Mouse (Mus musculus): ENCODE measurements at regions not wholly inside any gene's neighbourhood (a gene's known extent, or its start where the extent isn't known, plus 50 kb on each side); places are given as distances from the start of the nearest gene placed in this dataset.
"Not testable (repeated sequence)": the region's sequence is repeated elsewhere in the genome, so short reads cannot be mapped to it uniquely, and the experiment has no call there.

DNA sequence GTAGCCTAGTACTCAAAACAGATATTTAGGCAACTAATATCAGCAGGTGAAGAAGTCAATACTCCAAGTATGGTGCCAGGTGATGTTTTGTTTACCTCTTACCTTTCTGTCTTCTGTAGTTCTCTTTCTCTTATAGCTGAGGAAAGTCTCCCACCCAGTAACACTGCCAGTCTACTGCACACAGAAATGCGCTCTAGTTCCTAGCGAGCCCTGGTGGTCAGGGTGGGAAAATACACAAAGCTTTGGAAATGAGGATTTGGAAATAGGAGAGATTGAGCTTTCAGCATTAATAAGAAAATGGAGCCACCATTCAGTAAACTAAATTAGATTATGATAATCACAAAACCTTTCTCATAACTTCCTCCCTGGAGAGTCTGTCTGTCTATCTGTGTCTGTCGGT lies 153.1 kb downstream of the Casp12 start:
- no peaks in the 10 kb centered on the region for H3K4me1 ChIP-seq (replicated peaks; ENCODE audit: control insufficient read depth, insufficient read depth, low read length)
- H3K9me3 ChIP-seq (ENCODE audit: control insufficient read depth) = no peaks in the 10 kb centered on the region
- no peak for ATAC-seq
- H3K4me2 ChIP-seq (replicated peaks; ENCODE audit: low read depth) = no peak overlapping the region
- TF ChIP-seq CTCF (IDR thresholded peaks at IDR 0.05; ENCODE audit: low read depth) = peak; percentile 68
- no peak overlapping the region for H3K9ac ChIP-seq (ENCODE audit: low read depth, low read length)
- 63% methylated on average over 3 of the region's 3 CpGs for WGBS
- H3K4me3 ChIP-seq (ENCODE audit: low read depth, low read length) = no peak overlapping the region
- no peaks in the 10 kb centered on the region for H3K36me3 ChIP-seq (ENCODE audit: control insufficient read depth, insufficient read depth)
- H3K27me3 ChIP-seq (replicated peaks; ENCODE audit: control insufficient read depth, insufficient read depth, low read length) = no peaks in the 10 kb centered on the region
- H3K27ac ChIP-seq (ENCODE audit: low read depth, low read length) = no peak overlapping the region

DNA sequence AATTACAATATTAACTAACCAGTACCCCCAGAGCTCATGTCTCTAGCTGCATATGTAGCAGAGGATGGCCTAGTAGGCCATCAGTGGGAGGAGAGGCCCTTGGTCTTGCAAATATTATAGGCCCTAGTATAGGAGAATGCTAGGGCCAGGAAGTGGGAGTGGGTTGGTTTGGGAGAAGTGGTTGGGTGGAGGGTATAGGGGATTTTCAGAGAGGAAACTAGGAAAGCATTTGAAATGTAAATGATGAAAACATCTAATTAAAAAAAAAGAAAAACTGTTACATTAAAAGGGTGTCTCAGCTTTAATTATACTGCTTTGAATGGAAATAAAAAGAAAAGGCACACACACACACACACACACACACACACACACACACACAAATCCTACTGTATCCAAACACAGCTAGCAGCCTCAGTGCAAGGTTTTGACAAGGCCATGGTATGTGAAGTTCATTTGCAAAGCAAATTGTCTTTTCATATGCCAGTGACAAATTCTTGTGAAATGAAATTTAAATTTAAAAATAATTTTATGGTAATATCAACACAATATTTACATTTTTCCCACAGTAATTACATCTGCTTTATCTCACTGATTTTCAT lies 180.6 kb downstream of the Casp12 start:
- Histone ChIP-seq H3K4me3 (ENCODE audit: low read depth, low read length) (no peak overlapping the region), H3K27ac (ENCODE audit: low read depth, low read length) (no peak overlapping the region), H3K9ac (ENCODE audit: low read depth, low read length) (no peak overlapping the region), H3K4me1 (replicated peaks; ENCODE audit: control insufficient read depth, insufficient read depth, low read length) (no peaks in the 10 kb centered on the region), H3K36me3 (ENCODE audit: control insufficient read depth, insufficient read depth) (no peaks in the 10 kb centered on the region), H3K27me3 (replicated peaks; ENCODE audit: control insufficient read depth, insufficient read depth, low read length) (no peaks in the 10 kb centered on the region), H3K9me3 (ENCODE audit: control insufficient read depth) (no peaks in the 10 kb centered on the region), H3K4me2 (replicated peaks; ENCODE audit: low read depth) (no peak overlapping the region)
- no peak for TF ChIP-seq CTCF (IDR thresholded peaks at IDR 0.05; ENCODE audit: low read depth)
- ATAC-seq = no peak

DNA sequence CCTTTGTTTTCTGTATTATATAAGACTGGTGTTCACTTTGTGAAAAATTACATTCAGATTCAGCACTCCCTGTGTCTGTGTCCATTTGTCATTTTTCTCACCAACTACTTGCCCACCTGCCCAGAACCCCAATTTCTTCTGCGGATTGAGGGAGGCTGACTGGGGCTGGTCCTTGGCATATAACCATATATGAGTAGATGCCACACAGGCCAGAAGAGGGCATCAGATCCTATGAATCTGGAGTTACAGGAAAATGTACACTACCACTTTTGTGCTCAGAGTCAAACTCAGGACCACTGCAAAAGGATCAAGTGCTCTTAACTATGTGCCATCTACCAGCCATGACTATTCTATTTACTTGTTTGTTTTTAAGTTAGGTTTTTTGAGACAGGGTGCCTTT lies 197.4 kb downstream of the Casp12 start:
- 79% methylated on average over 1 of the region's 1 CpGs for WGBS
- no peak overlapping the region for H3K9ac ChIP-seq (ENCODE audit: low read depth, low read length)
- H3K27ac ChIP-seq (ENCODE audit: low read depth, low read length) = no peak overlapping the region
- no peak overlapping the region for H3K4me3 ChIP-seq (ENCODE audit: low read depth, low read length)
- no peak for ATAC-seq
- no peaks in the 10 kb centered on the region for H3K27me3 ChIP-seq (replicated peaks; ENCODE audit: control insufficient read depth, insufficient read depth, low read length)
- H3K4me2 ChIP-seq (replicated peaks; ENCODE audit: low read depth) = no peak overlapping the region
- no peaks in the 10 kb centered on the region for H3K36me3 ChIP-seq (ENCODE audit: control insufficient read depth, insufficient read depth)
- H3K4me1 ChIP-seq (replicated peaks; ENCODE audit: control insufficient read depth, insufficient read depth, low read length) = no peaks in the 10 kb centered on the region
- 0 out of 2 replicates have a peak, but pooled peaks have one; percentile 5 for TF ChIP-seq CTCF (IDR thresholded peaks at IDR 0.05; ENCODE audit: low read depth)
- H3K9me3 ChIP-seq (ENCODE audit: control insufficient read depth) = no peaks in the 10 kb centered on the region

DNA sequence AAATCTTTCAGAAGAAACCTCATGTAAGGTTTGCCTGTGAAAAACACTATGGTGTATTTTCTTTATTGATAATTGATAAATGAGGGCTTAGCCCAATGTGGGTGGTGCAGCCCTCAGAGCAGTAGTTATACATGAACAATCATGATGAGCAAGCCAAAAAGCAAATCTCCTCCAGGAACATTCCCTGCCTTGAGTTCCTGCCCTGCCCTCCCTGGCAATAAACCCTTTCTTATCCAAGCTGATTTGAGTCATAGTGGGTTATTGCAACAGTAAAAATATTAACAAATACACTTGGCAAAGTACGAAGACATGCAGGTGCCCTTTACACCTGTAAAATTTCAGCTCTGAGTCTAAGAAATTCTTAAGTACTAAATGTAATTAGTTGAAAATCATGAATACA lies 229.8 kb downstream of the Casp12 start:
- ATAC-seq = peak; percentile 41; the same call in 1 of the 2 replicates
- Histone ChIP-seq H3K4me3 (ENCODE audit: low read depth, low read length) (no peak overlapping the region), H3K27ac (ENCODE audit: low read depth, low read length) (no peak overlapping the region), H3K4me2 (replicated peaks; ENCODE audit: low read depth) (no peak overlapping the region), H3K9me3 (ENCODE audit: control insufficient read depth) (no peaks in the 10 kb centered on the region), H3K4me1 (replicated peaks; ENCODE audit: control insufficient read depth, insufficient read depth, low read length) (no peaks in the 10 kb centered on the region), H3K27me3 (replicated peaks; ENCODE audit: control insufficient read depth, insufficient read depth, low read length) (no peaks in the 10 kb centered on the region), H3K36me3 (ENCODE audit: control insufficient read depth, insufficient read depth) (no peaks in the 10 kb centered on the region), H3K9ac (ENCODE audit: low read depth, low read length) (no peak overlapping the region)
- 38% methylated on average over 1 of the region's 1 CpGs for WGBS
- TF ChIP-seq CTCF (IDR thresholded peaks at IDR 0.05; ENCODE audit: low read depth) = no peak

DNA sequence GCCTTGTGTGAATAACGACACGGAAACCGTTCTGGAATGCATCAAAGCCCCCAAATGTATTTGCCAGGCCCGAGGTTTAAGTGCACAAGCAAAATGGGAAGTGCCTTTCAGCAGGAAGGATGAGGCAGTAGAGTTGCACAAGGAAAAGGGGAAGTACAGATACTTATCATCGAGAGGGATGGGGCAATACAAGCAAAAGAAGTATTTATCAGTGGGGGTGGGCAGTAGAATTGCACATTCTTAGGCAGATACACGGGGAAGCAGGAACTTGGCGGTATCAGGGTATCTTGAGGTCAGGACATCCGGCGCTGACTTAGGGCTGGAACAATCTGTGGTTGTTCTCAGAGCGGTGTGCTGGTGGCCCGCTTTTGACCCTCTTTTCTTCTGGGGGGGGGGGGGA lies 232.9 kb downstream of the Casp12 start:
- not testable (repeated sequence) for H3K4me1 ChIP-seq (replicated peaks; ENCODE audit: control insufficient read depth, insufficient read depth, low read length); H3K9ac ChIP-seq (ENCODE audit: low read depth, low read length); H3K4me2 ChIP-seq (replicated peaks; ENCODE audit: low read depth); H3K4me3 ChIP-seq (ENCODE audit: low read depth, low read length); H3K27me3 ChIP-seq (replicated peaks; ENCODE audit: control insufficient read depth, insufficient read depth, low read length); ATAC-seq; H3K9me3 ChIP-seq (ENCODE audit: control insufficient read depth); H3K27ac ChIP-seq (ENCODE audit: low read depth, low read length); H3K36me3 ChIP-seq (ENCODE audit: control insufficient read depth, insufficient read depth)
- WGBS = 82% methylated on average over 11 of the region's 11 CpGs

DNA sequence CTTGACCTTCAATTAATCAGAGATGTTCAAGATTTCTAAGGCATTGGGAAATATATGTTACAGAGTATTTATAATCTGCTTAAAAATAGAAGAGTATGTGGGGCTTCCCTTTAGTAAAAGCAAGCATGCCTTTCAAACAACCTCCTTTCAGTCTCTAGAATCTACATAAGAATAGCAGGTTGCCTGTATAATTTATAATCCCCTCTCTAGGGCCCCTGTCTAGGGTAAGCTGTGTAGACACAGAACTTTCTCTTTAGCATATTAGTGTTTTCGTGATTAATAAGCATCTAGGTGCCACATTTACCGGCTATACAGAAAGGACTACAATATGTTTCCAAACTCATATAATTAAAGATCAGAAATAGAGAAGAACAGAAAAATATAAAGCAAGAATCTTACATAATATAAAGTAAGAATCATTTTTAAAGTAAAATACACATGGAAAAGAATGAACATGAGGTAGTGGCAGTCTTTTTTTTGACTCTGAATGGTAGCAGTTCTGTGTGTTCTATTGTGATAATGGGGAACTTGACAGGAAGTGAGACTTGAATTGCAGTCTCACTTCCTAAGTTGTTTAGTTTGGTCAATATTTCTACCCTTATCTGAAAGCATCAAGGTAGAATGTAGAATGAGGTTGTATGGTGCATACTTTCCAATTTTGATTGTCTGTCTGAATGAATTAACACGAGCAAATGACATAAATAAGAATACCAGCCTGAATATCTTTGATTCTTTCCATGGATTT lies 250.8 kb downstream of the Casp12 start:
- 89% methylated on average over 3 of the region's 3 CpGs for WGBS
- Histone ChIP-seq H3K36me3 (ENCODE audit: control insufficient read depth, insufficient read depth) (no peaks in the 10 kb centered on the region), H3K27ac (ENCODE audit: low read depth, low read length) (no peak overlapping the region), H3K4me2 (replicated peaks; ENCODE audit: low read depth) (no peak overlapping the region), H3K9ac (ENCODE audit: low read depth, low read length) (no peak overlapping the region), H3K9me3 (ENCODE audit: control insufficient read depth) (no peaks in the 10 kb centered on the region), H3K4me3 (ENCODE audit: low read depth, low read length) (no peak overlapping the region), H3K27me3 (replicated peaks; ENCODE audit: control insufficient read depth, insufficient read depth, low read length) (no peaks in the 10 kb centered on the region), H3K4me1 (replicated peaks; ENCODE audit: control insufficient read depth, insufficient read depth, low read length) (no peaks in the 10 kb centered on the region)
- no peak for TF ChIP-seq CTCF (IDR thresholded peaks at IDR 0.05; ENCODE audit: low read depth)
- no peak for ATAC-seq

All from intestine, postnatal 0 days (tissue).